Mouse (Mus musculus) myocyte (in vitro differentiated cells): ENCODE measurements around the gene Pld1. TPM values are rescaled to one million over a fixed set of nuclear protein-coding genes. Genes with fewer than 3 reads are reported as not detected.

ENCODE experiments used
- H3K27me3 ChIP-seq: one replicate; pipeline ENCODE4 v1.6.1; 2011; ENCODE audit not compliant: control insufficient read depth, insufficient read depth, insufficient read length
- H3K36me3 ChIP-seq: one replicate; pipeline ENCODE4 v1.6.1; 2011; ENCODE audit not compliant: control insufficient read depth, insufficient read depth
- H3K4me2 ChIP-seq: one replicate; pipeline ENCODE4 v1.6.1; 2011; ENCODE audit warnings: low read depth, control low read depth
- H3K4me3 ChIP-seq: one replicate; pipeline ENCODE4 v1.5.1; 2011; ENCODE audit warnings: mild to moderate bottlenecking, control low read depth, moderate library complexity
- H3K79me2 ChIP-seq: one replicate; pipeline ENCODE4 v1.6.1; 2011; ENCODE audit not compliant: control insufficient read depth, insufficient read depth
- H3ac ChIP-seq: one replicate; pipeline ENCODE4 v1.6.1; 2011; ENCODE audit not compliant: control insufficient read depth, insufficient read length
- CEBPB ChIP-seq: IDR thresholded peaks from 2 replicates; pipeline ENCODE4 v1.6.1; 2011; ENCODE audit warnings: mild to moderate bottlenecking, moderate library complexity; ENCODE audit not compliant: poor library complexity, insufficient read depth, severe bottlenecking
- E2F4 ChIP-seq: IDR thresholded peaks from one replicate; pipeline ENCODE4 v1.6.1; 2011; ENCODE audit warnings: mild to moderate bottlenecking, control low read depth, moderate library complexity; ENCODE audit not compliant: insufficient read depth
- MAX ChIP-seq: IDR thresholded peaks from one replicate; pipeline ENCODE4 v1.6.1; 2011; ENCODE audit warnings: low read depth, mild to moderate bottlenecking, control low read depth
- MYOD1 ChIP-seq, 3 experiments: IDR thresholded peaks; one replicate each; pipeline ENCODE4 v1.6.1; 2011; ENCODE audit warnings: control low read depth in 2 of 3, low read depth in 2 of 3, mild to moderate bottlenecking in 2 of 3, moderate library complexity in 1 of 3; ENCODE audit not compliant: insufficient read length in 2 of 3, control insufficient read depth in 1 of 3
- MYOG ChIP-seq, 3 experiments: IDR thresholded peaks; one replicate each; pipeline ENCODE4 v1.6.1; 2011; ENCODE audit warnings: control low read depth in 2 of 3, low read depth in 2 of 3, mild to moderate bottlenecking in 2 of 3; ENCODE audit not compliant: insufficient read length in 2 of 3, control insufficient read depth in 1 of 3, insufficient read depth in 1 of 3
- POLR2A ChIP-seq: IDR thresholded peaks from one replicate; pipeline ENCODE4 v1.6.1; 2011; ENCODE audit warnings: low read depth, mild to moderate bottlenecking, control low read depth, moderate library complexity; ENCODE audit not compliant: insufficient read length
- POLR2AphosphoS2 ChIP-seq: IDR thresholded peaks from one replicate; pipeline ENCODE4 v1.6.1; 2011; ENCODE audit warnings: low read depth, control low read depth; ENCODE audit not compliant: insufficient read length
- REST ChIP-seq: IDR thresholded peaks from one replicate; pipeline ENCODE4 v1.6.1; 2011; ENCODE audit warnings: mild to moderate bottlenecking, control low read depth, moderate library complexity; ENCODE audit not compliant: insufficient read depth, insufficient read length
- SRF ChIP-seq: IDR thresholded peaks from one replicate; pipeline ENCODE4 v1.6.1; 2011; ENCODE audit warnings: low read depth; ENCODE audit not compliant: control insufficient read depth, insufficient read length
- TCF12 ChIP-seq: IDR thresholded peaks from one replicate; pipeline ENCODE4 v1.6.1; 2011; ENCODE audit warnings: mild to moderate bottlenecking, control low read depth; ENCODE audit not compliant: poor library complexity, insufficient read depth, severe bottlenecking
- TCF3 ChIP-seq: IDR thresholded peaks from one replicate; pipeline ENCODE4 v1.6.1; 2011; ENCODE audit warnings: low read depth, control low read depth; ENCODE audit not compliant: insufficient read length
- USF1 ChIP-seq: IDR thresholded peaks from one replicate; pipeline ENCODE4 v1.6.1; 2011; ENCODE audit warnings: low read depth, mild to moderate bottlenecking, control low read depth, moderate library complexity
- polyA plus RNA-seq: library from polyadenylated mRNA; unstranded; fragments of >200 nt; fragmentation: generic; extraction: Trizol; gene quantifications from one replicate; pipeline ENCODE4 v1.2.1, GENCODE M21; 2012; ENCODE audit warnings: missing spikeins

The Pld1 gene
- polyA plus RNA-seq, 1 experiment, result 6.5 TPM

- Histone ChIP-seq H3K4me2 (peak overlapping the region; percentile 55), H3K79me2 (no peaks in the 10 kb centered on the region), H3K4me3 (no peak overlapping the region), H3K36me3 (no peaks in the 10 kb centered on the region), H3K27me3 (no peaks in the 10 kb centered on the region), H3ac (no peak overlapping the region)
- no peak for TF ChIP-seq SRF
- no peak for TF ChIP-seq USF1
- no peak for TF ChIP-seq TCF3
- TF ChIP-seq POLR2A, result no peak
- peak in 2 of 3 experiments; percentile 86 for TF ChIP-seq MYOD1 (IDR thresholded peaks at IDR 0.05; ENCODE audit: control insufficient read depth in 1 of 3, insufficient read length in 2 of 3, low read depth in 2 of 3)
- peak in 2 of 3 experiments; percentile 16 to 66 for TF ChIP-seq MYOG (IDR thresholded peaks at IDR 0.05; ENCODE audit: control insufficient read depth in 1 of 3, insufficient read depth in 1 of 3, insufficient read length in 2 of 3, low read depth in 2 of 3)
- TF ChIP-seq E2F4, result no peak
- TF ChIP-seq MAX, result no peak
These were observed 49.5 kb downstream of the Pld1 start for GRCm38 (mm10) chr3:27987891-27988536.

- H3ac ChIP-seq, result no peak overlapping the region
- TF ChIP-seq MYOD1 (IDR thresholded peaks at IDR 0.05; ENCODE audit: control insufficient read depth in 1 of 3, insufficient read length in 2 of 3, low read depth in 2 of 3) (no peak), POLR2A (no peak), TCF12 (no peak), REST (no peak), MYOG (IDR thresholded peaks at IDR 0.05; ENCODE audit: control insufficient read depth in 1 of 3, insufficient read depth in 1 of 3, insufficient read length in 2 of 3, low read depth in 2 of 3) (no peak), USF1 (no peak), POLR2AphosphoS2 (no peak), CEBPB (no peak)
- H3K79me2 ChIP-seq, result no peaks in the 10 kb centered on the region
- no peaks in the 10 kb centered on the region for H3K27me3 ChIP-seq
- no peak overlapping the region for H3K4me2 ChIP-seq
- no peaks in the 10 kb centered on the region for H3K36me3 ChIP-seq
- no peak overlapping the region for H3K4me3 ChIP-seq
These were observed 52.7 kb downstream of the Pld1 start for GRCm38 (mm10) chr3:27991100-27991703.

GRCm38 (mm10) chr3:27994175-27994990 lies 55.9 kb downstream of the Pld1 start:
- no peak overlapping the region for H3K4me2 ChIP-seq
- TF ChIP-seq TCF3, result no peak
- no peak for TF ChIP-seq MYOG (IDR thresholded peaks at IDR 0.05; ENCODE audit: control insufficient read depth in 1 of 3, insufficient read depth in 1 of 3, insufficient read length in 2 of 3, low read depth in 2 of 3)
- TF ChIP-seq SRF, result no peak
- TF ChIP-seq REST, result no peak

GRCm38 (mm10) chr3:28004321-28004720 lies 65.8 kb downstream of the Pld1 start:
- Histone ChIP-seq H3K79me2 (no peaks in the 10 kb centered on the region), H3K4me2 (no peak overlapping the region), H3K4me3 (no peak overlapping the region), H3K27me3 (no peaks in the 10 kb centered on the region), H3K36me3 (no peaks in the 10 kb centered on the region), H3ac (no peak overlapping the region)
- TF ChIP-seq MYOG (IDR thresholded peaks at IDR 0.05; ENCODE audit: control insufficient read depth in 1 of 3, insufficient read depth in 1 of 3, insufficient read length in 2 of 3, low read depth in 2 of 3), result no peak
- TF ChIP-seq MYOD1 (IDR thresholded peaks at IDR 0.05; ENCODE audit: control insufficient read depth in 1 of 3, insufficient read length in 2 of 3, low read depth in 2 of 3), result no peak
- TF ChIP-seq POLR2A, result no peak
- no peak for TF ChIP-seq TCF12
- no peak for TF ChIP-seq SRF
- TF ChIP-seq MAX, result no peak
- no peak for TF ChIP-seq TCF3
- no peak for TF ChIP-seq E2F4
- TF ChIP-seq REST, result no peak

More at GRCm38 (mm10) chr3:27994175-27994990, 55.9 kb downstream of the Pld1 start:
- Histone ChIP-seq H3K4me3 (no peak overlapping the region), H3K79me2 (no peaks in the 10 kb centered on the region), H3ac (no peak overlapping the region), H3K36me3 (no peaks in the 10 kb centered on the region), H3K27me3 (no peaks in the 10 kb centered on the region)

- Histone ChIP-seq H3ac (no peak overlapping the region), H3K27me3 (no peaks in the 10 kb centered on the region), H3K36me3 (no peaks in the 10 kb centered on the region), H3K4me2 (no peak overlapping the region), H3K79me2 (no peaks in the 10 kb centered on the region), H3K4me3 (no peak overlapping the region)
- no peak for TF ChIP-seq SRF
- no peak for TF ChIP-seq TCF3
- no peak for TF ChIP-seq USF1
- no peak for TF ChIP-seq TCF12
- TF ChIP-seq MAX, result no peak
- TF ChIP-seq CEBPB, result no peak
- no peak for TF ChIP-seq MYOD1 (IDR thresholded peaks at IDR 0.05; ENCODE audit: control insufficient read depth in 1 of 3, insufficient read length in 2 of 3, low read depth in 2 of 3)
- no peak for TF ChIP-seq MYOG (IDR thresholded peaks at IDR 0.05; ENCODE audit: control insufficient read depth in 1 of 3, insufficient read depth in 1 of 3, insufficient read length in 2 of 3, low read depth in 2 of 3)
- TF ChIP-seq POLR2AphosphoS2, result no peak
These were observed 69.2 kb downstream of the Pld1 start for GRCm38 (mm10) chr3:28007684-28008083.
